Mouse (Mus musculus) embryonic facial prominence, embryonic 14.5 days (tissue): ENCODE measurements at regions not wholly inside any gene's neighbourhood (a gene's known extent, or its start where the extent isn't known, plus 50 kb on each side); places are given as distances from the start of the nearest gene placed in this dataset.

ENCODE experiments used
- ATAC-seq: fragments of 200-750 bp; cut with Nextera tagmentation; 2 replicates; pipeline ENCODE4 v1.8.0; 2017; ENCODE audit warnings: low read depth, moderate number of reproducible peaks, moderate TSS enrichment
- DNase-seq: peaks from one replicate; pipeline ENCODE4 v3.0.0-alpha.2; 2015; ENCODE audit warnings: low spot score
- H3K27ac ChIP-seq: fragments of 300-500 bp; sonication (generic); replicated peaks from 2 replicates; pipeline ENCODE4 v1.5.1; 2014; ENCODE audit warnings: low read depth, mild to moderate bottlenecking, low read length, moderate library complexity
- H3K27me3 ChIP-seq: fragments of 300-500 bp; sonication (generic); replicated peaks from 2 replicates; pipeline ENCODE4 v1.6.1; 2014; ENCODE audit warnings: low read length; ENCODE audit not compliant: control insufficient read depth, insufficient read depth
- H3K36me3 ChIP-seq: fragments of 300-500 bp; sonication (generic); 2 replicates; pipeline ENCODE4 v1.6.1; 2014; ENCODE audit warnings: low read length, mixed read lengths; ENCODE audit not compliant: control insufficient read depth, insufficient read depth
- H3K4me1 ChIP-seq: fragments of 300-500 bp; sonication (generic); 2 replicates; pipeline ENCODE4 v1.6.1; 2014; ENCODE audit warnings: antibody characterized with exemption, low read length; ENCODE audit not compliant: control insufficient read depth, insufficient read depth
- H3K4me2 ChIP-seq: fragments of 300-500 bp; sonication (generic); 2 replicates; pipeline ENCODE4 v1.6.1; 2014; ENCODE audit warnings: low read depth, mild to moderate bottlenecking, low read length, moderate library complexity, mixed read lengths
- H3K4me3 ChIP-seq: fragments of 300-500 bp; sonication (generic); 2 replicates; pipeline ENCODE4 v1.5.1; 2014; ENCODE audit warnings: low read depth, mild to moderate bottlenecking, low read length
- H3K9ac ChIP-seq: fragments of 300-500 bp; sonication (generic); 2 replicates; pipeline ENCODE4 v1.6.1; 2014; ENCODE audit warnings: low read depth, mild to moderate bottlenecking, low read length, moderate library complexity, mixed read lengths
- H3K9me3 ChIP-seq: fragments of 300-500 bp; sonication (generic); 2 replicates; pipeline ENCODE4 v1.6.1; 2016; ENCODE audit warnings: low read length; ENCODE audit not compliant: control insufficient read depth
- WGBS: fragments of 180-500 bp; shearing (Covaris S2); extraction: QIAGEN DNeasy Blood & Tissue Kit; methylation state at CpG from one replicate; pipeline ENCODE4 v1.1.7; 2014; 5-methylcytosine and 5-hydroxymethylcytosine counted together

- H3K36me3 ChIP-seq = no peaks in the 10 kb centered on the region
- H3K4me1 ChIP-seq = no peaks in the 10 kb centered on the region
- WGBS = 72% methylated on average over 3 of the region's 3 CpGs
- no peak for DNase-seq
- H3K4me2 ChIP-seq = no peak overlapping the region
- H3K4me3 ChIP-seq = no peak overlapping the region
- H3K27ac ChIP-seq = no peak overlapping the region
- no peaks in the 10 kb centered on the region for H3K9me3 ChIP-seq
- no peak overlapping the region for H3K9ac ChIP-seq
- no peak for ATAC-seq
- H3K27me3 ChIP-seq = no peaks in the 10 kb centered on the region
Measured at GRCm38 (mm10) chr8:76309200-76309599, 590.0 kb upstream of the Nr3c2 start.

- no peaks in the 10 kb centered on the region for H3K27me3 ChIP-seq
- no peaks in the 10 kb centered on the region for H3K36me3 ChIP-seq
- no peak overlapping the region for H3K4me3 ChIP-seq
- no peaks in the 10 kb centered on the region for H3K4me1 ChIP-seq
- no peak overlapping the region for H3K9ac ChIP-seq
- DNase-seq (no peak), ATAC-seq (no peak)
- no peak overlapping the region for H3K4me2 ChIP-seq
- H3K9me3 ChIP-seq = no peaks in the 10 kb centered on the region
- WGBS = 66% methylated on average over 1 of the region's 1 CpGs
- no peak overlapping the region for H3K27ac ChIP-seq
Measured at GRCm38 (mm10) chr8:76328540-76328939, 570.7 kb upstream of the Nr3c2 start.

- 65% methylated on average over 2 of the region's 2 CpGs for WGBS
- Histone ChIP-seq H3K9me3 (no peaks in the 10 kb centered on the region), H3K36me3 (no peaks in the 10 kb centered on the region), H3K4me1 (no peaks in the 10 kb centered on the region), H3K27me3 (no peaks in the 10 kb centered on the region), H3K9ac (no peak overlapping the region), H3K4me3 (no peak overlapping the region), H3K27ac (no peak overlapping the region), H3K4me2 (no peak overlapping the region)
- peak; percentile 11 for DNase-seq
- ATAC-seq = no peak
Measured at GRCm38 (mm10) chr8:76343072-76343471, 556.2 kb upstream of the Nr3c2 start.

- H3K4me3 ChIP-seq = no peak overlapping the region
- no peaks in the 10 kb centered on the region for H3K4me1 ChIP-seq
- H3K27ac ChIP-seq = no peak overlapping the region
- ATAC-seq (no peak), DNase-seq (peak; percentile 18)
- 59% methylated on average over 4 of the region's 4 CpGs for WGBS
- H3K36me3 ChIP-seq = no peaks in the 10 kb centered on the region
- no peak overlapping the region for H3K4me2 ChIP-seq
- H3K9me3 ChIP-seq = no peaks in the 10 kb centered on the region
- no peaks in the 10 kb centered on the region for H3K27me3 ChIP-seq
- H3K9ac ChIP-seq = no peak overlapping the region
Measured at GRCm38 (mm10) chr8:76346150-76346549, 553.1 kb upstream of the Nr3c2 start.

GRCm38 (mm10) chr8:76346832-76347231 is 552.4 kb upstream of the Nr3c2 start:
- DNase-seq (no peak), ATAC-seq (no peak)
- no peaks in the 10 kb centered on the region for H3K27me3 ChIP-seq
- no peak overlapping the region for H3K4me3 ChIP-seq
- H3K4me2 ChIP-seq = no peak overlapping the region
- no peaks in the 10 kb centered on the region for H3K36me3 ChIP-seq
- no peaks in the 10 kb centered on the region for H3K9me3 ChIP-seq
- H3K27ac ChIP-seq = no peak overlapping the region
- H3K4me1 ChIP-seq = no peaks in the 10 kb centered on the region
- WGBS = 83% methylated on average over 1 of the region's 1 CpGs
- H3K9ac ChIP-seq = no peak overlapping the region

- H3K4me2 ChIP-seq = no peak overlapping the region
- no peaks in the 10 kb centered on the region for H3K9me3 ChIP-seq
- H3K36me3 ChIP-seq = no peaks in the 10 kb centered on the region
- no peak overlapping the region for H3K27ac ChIP-seq
- H3K27me3 ChIP-seq = no peaks in the 10 kb centered on the region
- no peaks in the 10 kb centered on the region for H3K4me1 ChIP-seq
- no peak overlapping the region for H3K9ac ChIP-seq
- H3K4me3 ChIP-seq = no peak overlapping the region
- no peak for ATAC-seq
- DNase-seq = no peak
Measured at GRCm38 (mm10) chr8:76374314-76374713, 524.9 kb upstream of the Nr3c2 start.

- no peak overlapping the region for H3K9ac ChIP-seq
- no peak overlapping the region for H3K4me2 ChIP-seq
- H3K4me3 ChIP-seq = no peak overlapping the region
- no peaks in the 10 kb centered on the region for H3K9me3 ChIP-seq
- ATAC-seq (no peak), DNase-seq (no peak)
- H3K4me1 ChIP-seq = no peaks in the 10 kb centered on the region
- 78% methylated on average over 6 of the region's 6 CpGs for WGBS
- H3K27ac ChIP-seq = no peak overlapping the region
- no peaks in the 10 kb centered on the region for H3K36me3 ChIP-seq
- H3K27me3 ChIP-seq = no peaks in the 10 kb centered on the region
Measured at GRCm38 (mm10) chr8:76377711-76378110, 521.5 kb upstream of the Nr3c2 start.

GRCm38 (mm10) chr8:76381643-76382042 is 517.6 kb upstream of the Nr3c2 start:
- no peak for DNase-seq
- no peak overlapping the region for H3K9ac ChIP-seq
- H3K4me2 ChIP-seq = no peak overlapping the region
- no peak overlapping the region for H3K27ac ChIP-seq
- ATAC-seq = no peak
- no peaks in the 10 kb centered on the region for H3K4me1 ChIP-seq
- no peak overlapping the region for H3K4me3 ChIP-seq
- WGBS = 59% methylated on average over 2 of the region's 2 CpGs
- no peaks in the 10 kb centered on the region for H3K9me3 ChIP-seq
- no peaks in the 10 kb centered on the region for H3K36me3 ChIP-seq
- no peaks in the 10 kb centered on the region for H3K27me3 ChIP-seq

GRCm38 (mm10) chr8:76383583-76384281 is 515.5 kb upstream of the Nr3c2 start:
- Histone ChIP-seq H3K36me3 (no peaks in the 10 kb centered on the region), H3K4me3 (no peak overlapping the region), H3K4me2 (no peak overlapping the region), H3K9ac (no peak overlapping the region), H3K27me3 (no peaks in the 10 kb centered on the region), H3K4me1 (no peaks in the 10 kb centered on the region), H3K9me3 (no peaks in the 10 kb centered on the region), H3K27ac (no peak overlapping the region)
- ATAC-seq (no peak), DNase-seq (no peak)
- WGBS = 60% methylated on average over 5 of the region's 5 CpGs
